Mouse (Mus musculus) CH12.LX (cell line): ENCODE results near the gene Tor3a.

Source experiments
- EP300 ChIP-seq: IDR thresholded peaks from 2 replicates; pipeline ENCODE4 v1.6.1; 2011; ENCODE audit warnings: low read length, improper control_type of control experiment
- MXI1 ChIP-seq: IDR thresholded peaks from 2 replicates; pipeline ENCODE4 v1.6.1; 2011; ENCODE audit warnings: mild to moderate bottlenecking, low read depth, low read length, improper control_type of control experiment
- POLR2AphosphoS2 ChIP-seq: IDR thresholded peaks from 2 replicates; pipeline ENCODE4 v1.6.1; 2011; ENCODE audit warnings: low read depth, low read length, improper control_type of control experiment

- no peak for TF ChIP-seq MXI1
- TF ChIP-seq POLR2AphosphoS2, result no peak
- no peak for TF ChIP-seq EP300
These were observed 49.9 kb downstream of the Tor3a start for GRCm38 (mm10) chr1:156624231-156624630.
